Mouse (Mus musculus): Measurements from ENCODE around the gene Klhl7.
"Not testable (repeated sequence)": the region's sequence is repeated elsewhere in the genome, so short reads cannot be mapped to it uniquely, and the experiment has no call there.

Gene Klhl7

DNA sequence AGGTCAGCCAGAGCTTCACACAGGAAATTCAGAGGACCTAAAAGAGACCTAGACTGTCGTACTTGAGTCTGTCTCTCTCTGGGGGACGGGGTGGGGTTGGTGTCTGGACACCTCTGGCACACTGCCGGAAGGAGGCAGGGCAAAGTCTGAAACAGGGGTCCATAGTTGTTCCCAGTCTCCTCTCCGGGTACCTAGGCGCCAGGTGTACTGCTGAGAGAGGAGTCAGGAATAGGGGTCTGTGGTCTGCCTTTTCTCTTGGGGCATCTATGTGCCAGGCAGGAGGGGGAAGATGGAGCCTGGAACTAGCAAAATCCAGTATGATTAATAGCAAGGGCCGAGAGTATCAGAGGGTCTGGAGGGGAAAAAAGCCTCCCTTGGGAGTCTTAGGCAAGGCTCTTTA is 5.0 kb upstream of the Klhl7 start:
- DNase-seq (ENCODE audit: low read depth, low spot score): no peak

DNA sequence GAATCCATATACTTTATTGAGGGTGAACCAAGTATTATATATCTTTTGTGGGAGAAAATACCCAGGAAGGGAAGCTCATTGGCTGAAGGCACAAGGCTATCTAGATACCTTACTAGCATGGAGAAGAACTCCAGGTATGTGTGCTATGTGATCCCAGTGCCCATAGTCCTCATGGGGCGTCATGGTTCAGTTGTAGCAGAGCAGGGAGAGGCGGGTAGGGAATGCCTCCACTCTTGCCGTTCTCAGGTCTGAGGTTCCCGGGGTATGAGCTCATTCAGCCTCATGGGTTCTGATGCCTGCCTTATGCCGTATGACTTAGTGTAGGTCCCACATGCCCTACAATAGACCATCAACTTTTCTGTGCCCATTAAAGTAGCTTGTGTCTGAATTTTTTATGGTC is 4.5 kb upstream of the Klhl7 start:
- DNase-seq (ENCODE audit: low read depth, low spot score): no peak

DNA sequence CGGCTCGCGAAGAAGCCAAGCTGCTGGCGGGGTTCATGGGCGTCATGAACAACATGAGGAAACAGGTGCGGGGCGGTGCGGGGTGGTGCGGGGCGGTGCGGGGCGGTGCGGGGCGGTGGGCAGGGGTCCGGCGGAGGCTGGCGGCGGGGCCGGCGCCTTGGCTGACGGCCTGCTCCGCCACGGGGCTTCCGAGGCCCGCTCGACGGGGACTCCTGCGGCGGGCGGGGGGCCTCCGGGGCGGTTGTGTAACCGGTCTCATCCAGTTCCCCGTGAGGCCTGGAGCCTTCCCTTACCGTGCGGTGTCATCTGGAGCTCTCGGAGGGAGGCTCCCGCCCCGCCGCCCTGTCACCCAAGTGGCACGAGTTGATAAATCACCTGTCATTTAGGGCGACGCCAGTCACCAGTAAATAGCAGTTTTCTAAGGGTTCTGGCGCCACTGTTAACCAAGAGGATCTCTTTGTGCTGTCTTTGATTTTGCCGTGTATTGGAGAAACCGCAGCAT is 456 bp downstream of the Klhl7 start:
- DNase-seq (ENCODE audit: low read depth, low spot score): peak; percentile 83

DNA sequence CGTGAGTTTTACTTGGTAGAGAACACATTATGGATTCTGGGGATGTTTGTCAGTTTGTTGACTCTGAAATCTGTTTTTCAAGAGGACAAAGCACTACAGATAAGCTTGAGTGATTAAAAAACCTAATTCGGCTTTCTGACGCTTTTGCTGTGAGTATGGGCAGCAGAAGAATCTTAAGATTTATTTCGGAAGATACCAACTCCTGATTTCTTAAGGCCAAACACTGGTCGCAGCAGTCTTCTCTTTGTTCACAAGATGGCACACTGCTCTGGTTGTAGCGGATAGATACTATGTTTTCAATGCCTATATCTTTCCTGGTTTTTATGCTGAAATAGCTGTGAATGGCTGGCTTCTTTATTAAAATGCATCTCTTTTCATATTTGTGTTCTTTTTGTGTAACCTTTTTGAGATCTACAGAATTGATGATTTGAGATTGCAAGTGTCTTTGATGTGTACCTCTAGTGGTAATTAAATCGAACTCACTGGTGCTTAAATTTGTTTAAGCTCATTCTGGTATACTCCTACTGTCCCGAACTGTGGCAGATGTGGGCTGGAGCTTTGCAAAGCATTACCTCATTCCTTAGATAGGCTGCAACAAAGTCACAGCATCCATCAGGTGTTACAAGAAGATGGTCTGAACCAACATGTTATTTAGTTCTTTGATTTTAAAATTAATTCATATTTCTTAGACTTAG is 1.2 kb downstream of the Klhl7 start:
- peak; percentile 48 for DNase-seq (ENCODE audit: low read depth, low spot score)

DNA sequence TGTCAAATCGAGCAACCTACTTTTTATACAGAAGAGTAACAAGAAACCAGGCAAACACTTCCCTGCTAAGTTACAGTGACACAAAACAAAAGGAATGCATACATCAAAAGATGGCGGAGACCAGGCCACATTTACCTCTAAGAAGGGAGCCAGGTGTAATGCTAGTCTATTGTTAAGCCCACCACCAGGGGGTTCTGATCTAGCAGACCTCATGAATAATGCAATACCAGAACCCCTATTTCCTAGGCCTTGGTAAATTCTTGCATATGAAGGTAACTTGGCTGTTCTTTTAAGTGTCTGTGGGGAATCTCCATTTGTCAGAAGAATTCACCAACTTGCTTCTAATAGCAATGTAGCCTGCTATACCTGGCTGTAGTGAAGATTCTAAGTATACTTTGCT is 2.8 kb downstream of the Klhl7 start:
- DNase-seq (ENCODE audit: low read depth, low spot score): not testable (repeated sequence)

DNA sequence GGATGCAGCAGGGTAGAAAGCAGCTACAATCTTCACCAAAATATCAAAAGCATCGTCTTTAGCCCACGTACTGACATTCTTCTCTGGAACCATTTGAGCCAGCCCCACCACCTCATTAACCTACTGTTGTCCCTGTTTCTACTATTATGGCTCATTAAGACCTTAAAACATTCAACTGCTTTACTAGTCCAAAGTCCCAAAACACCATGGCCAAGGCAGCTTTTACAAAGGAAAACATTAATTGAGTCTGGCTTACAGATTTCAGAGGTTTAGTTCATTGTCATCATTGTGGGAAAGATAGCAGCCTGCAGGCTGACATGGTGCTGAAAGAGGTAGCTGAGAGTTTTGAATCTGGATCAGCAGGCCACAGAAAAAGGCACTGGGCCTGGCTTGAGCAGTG is 3.4 kb downstream of the Klhl7 start:
- DNase-seq (ENCODE audit: low read depth, low spot score): no peak

DNA sequence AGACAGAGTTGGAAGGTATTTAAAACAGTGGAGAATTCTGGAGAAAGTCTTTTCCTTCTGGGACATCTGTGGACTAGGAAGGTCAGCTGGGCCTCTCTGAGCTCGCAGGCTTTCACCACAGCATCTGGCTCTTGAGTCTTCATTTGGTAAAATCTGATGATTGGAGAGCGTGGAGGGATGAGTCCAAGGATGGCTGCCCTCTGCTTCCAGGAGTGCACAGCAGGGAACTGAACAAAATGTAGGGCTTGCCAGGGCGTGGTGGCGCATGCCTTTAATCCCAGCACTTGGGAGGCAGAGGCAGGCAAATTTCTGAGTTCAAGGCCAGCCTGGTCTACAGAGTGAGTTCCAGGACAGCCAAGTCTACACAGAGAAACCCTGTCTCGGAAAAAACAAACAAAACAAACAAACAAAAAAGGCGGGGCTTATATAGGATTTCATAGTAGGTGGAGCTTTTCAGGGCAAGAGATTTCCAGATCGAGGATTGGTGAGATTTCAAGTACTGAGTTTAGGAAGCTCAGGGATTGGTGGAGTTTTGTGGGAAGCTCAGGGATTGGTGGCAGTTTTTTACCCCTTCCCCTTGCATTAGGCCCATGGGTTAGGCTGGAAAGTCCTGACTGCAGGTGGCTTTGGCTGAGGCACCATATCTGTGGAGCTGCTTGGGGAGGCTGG is 6.8 kb downstream of the Klhl7 start:
- DNase-seq (ENCODE audit: low read depth, low spot score): no peak

DNA sequence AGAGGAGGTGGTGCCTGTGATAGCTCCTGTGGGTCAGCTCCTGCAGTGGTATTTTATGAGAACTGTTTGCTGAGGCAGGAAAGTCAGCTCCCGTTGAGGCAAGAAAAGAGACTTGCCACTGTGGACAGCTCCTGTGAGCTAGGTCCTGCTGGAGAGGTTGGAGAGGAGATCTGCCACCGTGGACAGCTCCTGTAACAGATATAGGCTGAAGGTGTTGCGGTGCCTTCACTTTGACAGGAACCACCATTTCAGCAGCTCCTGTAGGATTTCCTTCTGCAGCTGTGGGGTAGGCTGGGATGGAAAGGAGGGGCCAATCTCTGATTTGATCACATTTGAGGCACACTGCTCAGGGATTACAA is 7.3 kb downstream of the Klhl7 start:
- no peak for DNase-seq (ENCODE audit: low read depth, low spot score)

DNA sequence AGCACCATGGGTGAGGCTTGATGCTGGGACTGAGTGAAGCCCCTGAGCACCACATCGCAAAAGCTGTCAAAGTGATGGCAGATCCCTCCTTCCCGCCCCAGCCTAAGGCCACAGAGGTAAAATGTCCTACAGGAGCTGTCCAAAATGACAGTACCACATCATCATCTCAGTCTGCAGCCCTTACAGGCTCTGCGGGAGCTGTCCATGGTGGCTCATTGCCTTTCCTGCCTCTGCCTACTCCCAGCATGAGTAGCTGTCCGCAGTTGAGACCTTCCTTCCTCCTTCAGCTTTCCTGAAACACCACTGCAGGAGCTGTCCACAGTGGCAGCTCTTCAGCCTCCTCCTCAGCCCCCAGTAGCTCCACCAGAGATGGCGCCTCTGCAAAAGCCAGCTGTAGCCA is 9.7 kb downstream of the Klhl7 start:
- DNase-seq (ENCODE audit: low read depth, low spot score): peak; percentile 41

DNA sequence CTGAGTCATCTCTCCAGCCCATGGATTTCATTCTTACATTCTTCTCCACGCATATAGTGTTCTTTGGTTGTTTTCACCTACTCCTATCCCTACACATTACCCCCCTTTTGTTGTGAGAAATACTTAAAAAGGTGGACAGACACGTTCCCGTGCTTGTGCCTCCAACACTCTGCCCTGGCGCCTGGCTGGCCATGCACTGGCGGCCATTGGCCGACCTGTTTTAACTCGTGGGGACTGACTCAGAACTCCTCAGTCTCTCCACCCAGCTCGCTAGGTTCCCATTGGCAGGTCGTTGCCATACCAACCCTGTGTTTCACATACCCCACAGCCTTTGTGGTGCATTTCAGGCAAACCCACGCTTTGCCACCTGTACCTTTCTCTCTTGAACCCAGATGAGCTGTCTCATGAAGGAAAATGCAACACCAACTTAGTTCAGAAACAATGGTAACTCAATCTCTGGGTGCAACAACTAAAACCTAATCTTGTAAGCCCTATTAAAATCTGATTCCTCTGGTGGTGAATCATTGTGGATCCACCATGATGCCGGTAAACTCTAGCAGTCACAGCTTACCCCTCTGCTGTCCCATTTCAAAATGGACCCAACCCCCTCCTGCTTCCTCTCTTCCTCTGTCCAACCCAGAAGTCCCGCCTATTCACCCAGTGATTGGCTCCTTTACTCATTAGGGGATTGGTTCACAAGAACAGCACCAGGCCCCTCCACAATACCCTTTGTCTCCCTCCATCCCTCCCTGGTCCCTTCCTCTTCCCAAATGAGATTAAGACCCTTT is 11.9 kb downstream of the Klhl7 start:
- no peak for DNase-seq (ENCODE audit: low read depth, low spot score)

DNA sequence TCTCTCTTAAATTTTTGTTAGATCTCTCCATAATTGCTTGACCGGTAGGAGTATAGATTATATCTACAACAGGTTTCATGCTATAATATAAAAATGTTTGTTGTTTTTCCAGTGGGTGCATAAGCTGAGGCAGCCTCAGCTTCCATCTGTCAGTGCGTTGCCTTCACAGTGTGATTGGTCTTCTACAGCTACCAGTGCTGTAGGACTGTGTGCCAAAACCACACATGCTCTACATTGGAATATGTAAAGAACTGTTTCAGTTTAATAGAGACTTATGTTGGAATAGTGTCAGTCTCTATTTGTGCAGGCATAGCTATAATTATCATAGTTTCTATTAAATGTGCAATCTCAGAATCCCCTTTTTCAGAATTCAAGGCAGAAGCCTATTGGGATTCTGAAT is 21.8 kb downstream of the Klhl7 start:
- DNase-seq (ENCODE audit: low read depth, low spot score): no peak

DNA sequence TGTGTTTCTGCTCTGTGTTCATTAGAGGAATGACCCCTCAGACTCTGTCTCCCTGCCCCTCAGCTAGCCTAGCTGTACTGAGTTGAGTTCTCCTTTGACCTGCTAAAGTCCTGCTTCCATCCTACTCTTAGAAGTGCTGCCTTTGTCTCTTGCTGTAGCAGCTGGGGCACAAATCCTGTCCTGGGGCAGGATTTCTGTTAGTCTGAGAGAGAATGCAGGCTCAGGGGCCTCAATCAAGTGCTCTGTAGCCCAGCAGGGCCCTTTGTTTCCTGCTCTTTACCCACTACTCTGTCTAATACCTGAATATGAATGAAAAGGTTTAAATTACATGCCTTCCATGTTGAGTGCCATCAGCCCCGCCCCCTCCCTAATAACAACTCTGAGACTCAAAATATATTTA is 23.8 kb downstream of the Klhl7 start:
- peak; percentile 30 for DNase-seq (ENCODE audit: low read depth, low spot score)

DNA sequence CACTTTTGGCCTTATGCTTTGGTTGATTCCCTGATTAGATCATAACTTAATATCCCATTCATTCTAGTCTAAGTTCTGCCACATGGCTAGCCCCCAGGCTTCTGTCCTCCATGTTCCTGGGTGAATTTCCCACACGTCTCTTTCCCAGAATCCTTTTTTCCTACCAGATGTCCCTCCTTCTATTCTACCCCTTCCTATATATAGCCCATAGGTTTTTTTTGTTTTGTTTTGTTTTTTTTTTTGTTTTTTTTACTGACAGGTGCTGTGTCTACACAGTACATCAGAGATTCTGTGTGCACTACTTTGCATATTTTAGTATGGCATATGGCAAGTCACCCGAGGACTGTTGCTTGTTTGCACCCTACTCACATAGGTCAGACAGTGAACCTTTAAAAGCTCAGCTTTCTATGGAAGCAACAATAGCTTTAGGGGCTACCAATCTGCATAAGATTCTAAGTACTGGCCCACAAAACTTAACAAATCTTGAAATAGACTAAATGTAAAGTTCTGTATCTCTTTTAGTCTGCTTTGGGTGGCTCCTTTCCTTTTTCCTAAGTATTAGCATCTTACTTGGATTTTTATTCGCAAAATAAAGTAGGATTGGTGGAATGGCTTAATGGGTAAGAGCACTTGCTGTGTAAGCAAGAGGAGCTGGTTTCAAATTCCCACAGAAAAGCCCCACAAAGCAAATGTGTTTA is 24.3 kb downstream of the Klhl7 start:
- no peak for DNase-seq (ENCODE audit: low read depth, low spot score)

DNA sequence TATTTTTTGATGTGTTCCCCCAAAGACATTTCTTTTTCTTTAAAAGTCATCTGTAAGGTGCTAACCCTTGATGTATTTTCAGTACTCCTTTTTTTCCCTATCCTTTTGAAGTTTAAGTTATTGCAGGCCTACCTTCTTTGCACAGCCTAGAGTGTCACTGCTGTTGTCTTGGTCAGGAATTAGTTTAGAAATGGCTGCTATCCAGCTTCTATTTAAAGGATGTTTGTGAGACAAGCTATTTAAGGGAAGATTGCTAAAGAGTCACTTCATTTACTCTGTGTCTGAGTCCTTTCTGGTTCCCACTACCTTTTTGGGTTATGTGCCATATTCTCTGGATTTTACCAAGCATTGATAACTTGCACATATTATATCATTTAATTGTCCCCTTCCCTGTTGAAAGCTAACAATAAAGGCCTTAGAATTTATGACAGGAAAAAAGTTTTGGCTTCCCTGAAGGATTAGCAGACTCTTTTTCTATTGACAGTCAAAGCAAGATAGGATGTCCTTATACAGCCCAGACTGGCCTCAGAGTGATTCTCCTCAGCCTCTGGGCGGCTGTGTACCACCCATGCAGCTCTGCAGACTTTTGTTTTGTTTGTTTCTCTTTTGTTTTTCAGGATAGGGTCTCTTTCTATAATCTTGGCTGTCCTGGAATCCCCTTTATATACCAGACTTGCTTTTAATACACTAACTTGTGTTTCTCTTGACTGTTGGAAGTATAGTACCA is 25.7 kb downstream of the Klhl7 start:
- DNase-seq (ENCODE audit: low read depth, low spot score): no peak

DNA sequence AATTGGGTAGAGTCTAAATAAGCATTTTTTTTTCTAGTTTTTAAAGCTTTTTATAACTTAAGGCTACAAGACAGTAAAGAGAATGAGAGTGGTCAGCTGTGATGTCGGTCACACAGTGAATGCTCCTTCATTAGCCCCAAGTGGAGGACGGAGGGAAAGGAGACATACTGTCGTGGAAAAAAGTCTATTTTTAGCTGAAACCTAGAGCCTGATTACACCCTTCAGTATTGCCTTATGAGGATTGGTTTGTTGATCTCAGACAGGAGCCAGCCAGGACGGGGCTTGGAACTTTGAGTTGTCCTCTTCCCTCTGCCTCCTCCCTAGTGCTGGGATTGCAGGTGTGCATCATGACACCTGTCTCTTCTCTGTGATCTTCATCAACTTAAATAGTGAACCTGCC is 26.6 kb downstream of the Klhl7 start:
- no peak for DNase-seq (ENCODE audit: low read depth, low spot score)

DNA sequence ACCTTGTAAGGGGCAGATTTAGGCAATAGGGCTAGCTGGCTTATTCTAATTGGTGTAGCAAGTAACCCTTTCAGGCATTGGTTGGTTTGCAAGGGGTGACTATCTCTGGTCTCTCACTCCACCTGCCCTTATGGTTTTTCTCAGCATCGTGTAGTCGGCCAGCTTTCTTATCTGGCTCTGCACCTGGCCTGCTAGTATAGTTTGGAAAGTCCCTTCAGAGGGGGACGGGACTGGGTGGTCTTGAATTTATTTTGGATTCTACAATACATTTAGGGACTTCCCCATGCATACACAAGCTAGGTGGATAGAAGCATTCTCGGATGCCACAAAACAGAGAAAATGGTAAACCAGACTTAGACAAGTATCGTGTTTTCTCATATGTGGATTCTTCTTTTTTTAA is 46.6 kb downstream of the Klhl7 start:
- no peak for DNase-seq (ENCODE audit: low read depth, low spot score)

DNA sequence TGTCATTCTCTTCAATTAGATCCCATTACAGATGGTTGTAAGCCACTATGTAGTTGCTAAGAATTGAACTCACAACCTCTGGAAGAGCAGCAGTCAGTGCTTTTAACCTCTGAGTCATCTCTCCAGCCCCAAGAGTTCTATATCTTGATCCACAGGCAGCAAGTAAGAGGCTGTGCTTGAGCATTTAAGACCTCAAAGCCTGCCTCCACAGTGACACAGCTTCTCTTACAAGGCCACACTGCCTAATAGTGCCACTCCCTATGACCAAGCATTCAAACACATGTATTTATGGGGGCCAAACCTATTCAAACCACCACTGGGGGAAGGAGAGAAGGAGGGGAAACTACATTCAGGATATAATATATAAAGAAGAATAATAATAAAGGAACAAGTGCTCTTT is 51.8 kb downstream of the Klhl7 start:
- DNase-seq (ENCODE audit: low read depth, low spot score): no peak

DNA sequence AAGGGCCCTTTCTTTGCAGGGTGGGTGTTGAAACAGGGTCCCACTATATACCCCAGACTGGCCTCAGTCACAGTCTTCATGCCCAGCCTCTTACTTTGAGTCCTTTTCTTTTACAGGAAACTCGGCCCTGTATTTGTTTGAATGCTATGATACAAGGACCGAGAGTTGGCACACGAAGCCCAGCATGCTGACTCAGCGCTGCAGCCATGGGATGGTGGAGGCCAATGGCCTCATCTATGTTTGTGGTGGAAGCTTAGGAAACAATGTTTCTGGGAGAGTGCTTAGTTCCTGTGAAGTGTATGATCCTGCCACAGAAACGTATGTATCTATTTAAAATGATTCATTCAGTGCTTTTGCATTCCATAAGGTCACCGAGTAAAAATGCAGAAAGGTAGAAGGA is 56.4 kb downstream of the Klhl7 start:
- DNase-seq (ENCODE audit: low read depth, low spot score): no peak

DNA sequence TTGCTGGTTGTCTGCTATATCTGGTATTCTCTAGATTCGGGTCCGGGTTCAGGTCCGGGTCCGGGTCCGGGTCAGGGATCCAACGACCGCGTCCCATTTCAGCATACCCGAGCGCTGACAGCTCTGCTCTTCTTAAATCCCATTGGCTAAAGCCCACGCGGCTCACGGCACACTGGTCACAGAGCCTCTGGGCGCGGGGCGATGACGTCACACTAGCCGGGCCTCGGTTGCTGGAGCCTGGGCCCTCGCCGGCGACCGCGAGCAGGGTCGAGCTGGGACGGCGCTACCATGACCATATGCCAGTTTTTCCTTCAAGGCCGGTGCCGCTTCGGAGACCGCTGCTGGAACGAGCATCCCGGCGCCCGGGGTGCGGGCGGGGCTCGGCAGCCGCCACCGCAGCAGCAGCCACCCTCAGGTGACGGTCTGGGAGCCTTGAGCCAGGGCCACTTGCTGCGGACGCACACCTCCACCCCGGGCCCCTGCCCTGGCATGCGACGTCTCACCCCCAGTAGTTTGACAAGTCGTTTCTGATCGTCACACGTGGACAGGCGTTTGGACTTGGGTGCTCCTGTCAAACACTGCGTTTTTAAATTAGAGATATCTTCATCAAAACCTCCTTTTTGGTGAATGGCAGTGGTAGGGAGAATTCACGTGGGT is 64.5 kb downstream of the Klhl7 start, which contains the start of gene Nupl2:
Gene Nupl2 (plus strand): TSS at position 175 of the 657 bp plus-strand sequence.
- DNase-seq (ENCODE audit: low read depth, low spot score): peak; percentile 96

DNA sequence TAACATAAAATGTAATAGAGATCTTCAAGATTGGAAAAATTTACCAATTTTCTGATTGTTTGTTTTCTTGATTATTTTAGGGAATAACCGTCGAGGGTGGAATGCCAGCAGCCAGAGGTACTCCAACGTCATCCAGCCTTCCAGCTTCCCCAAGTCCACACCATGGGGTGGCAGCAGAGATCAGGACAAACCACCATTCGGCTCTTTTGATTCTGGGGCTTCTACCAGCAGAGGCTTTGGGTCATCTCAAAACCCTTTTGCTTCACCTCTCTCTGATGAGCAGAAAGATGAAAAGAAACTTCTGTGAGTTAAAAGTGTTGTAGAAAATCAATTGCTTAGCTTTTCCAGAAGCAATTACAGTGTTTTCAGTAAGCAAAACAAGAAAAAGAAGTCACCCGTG is 66.9 kb downstream of the Klhl7 start:
- peak; percentile 8 for DNase-seq (ENCODE audit: low read depth, low spot score)

DNA sequence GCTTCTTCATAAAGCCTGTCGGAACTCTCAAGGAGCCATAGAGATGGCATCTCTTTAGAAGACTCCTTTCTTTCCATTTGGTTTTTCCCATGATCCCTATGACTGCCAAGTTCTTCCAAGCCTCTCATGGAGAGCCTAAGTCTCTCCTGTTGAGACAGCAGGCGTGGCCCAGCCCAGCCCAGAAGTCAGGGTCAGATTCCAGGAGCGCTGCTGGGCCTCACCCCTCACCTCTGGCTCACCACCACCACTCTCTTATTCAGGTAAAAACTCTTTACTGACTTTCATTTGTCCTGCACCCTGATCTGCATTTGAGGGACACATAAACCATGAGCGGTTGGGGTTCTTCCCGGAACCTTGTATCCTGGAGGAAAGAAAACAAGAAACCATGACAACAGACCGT is 69.5 kb downstream of the Klhl7 start:
- DNase-seq (ENCODE audit: low read depth, low spot score): no peak
